Mouse (Mus musculus): ENCODE results near the gene Pip5k1b. TPM values are rescaled to one million over a fixed set of nuclear protein-coding genes. Genes with fewer than 3 reads are reported as not detected.
A peak's percentile ranks its signal among the peaks of the same experiment; 100 is the strongest.

Pip5k1b gene
- total RNA-seq, 2 experiments from 2014 or later, result 68.4 to 72.1 TPM

DNA sequence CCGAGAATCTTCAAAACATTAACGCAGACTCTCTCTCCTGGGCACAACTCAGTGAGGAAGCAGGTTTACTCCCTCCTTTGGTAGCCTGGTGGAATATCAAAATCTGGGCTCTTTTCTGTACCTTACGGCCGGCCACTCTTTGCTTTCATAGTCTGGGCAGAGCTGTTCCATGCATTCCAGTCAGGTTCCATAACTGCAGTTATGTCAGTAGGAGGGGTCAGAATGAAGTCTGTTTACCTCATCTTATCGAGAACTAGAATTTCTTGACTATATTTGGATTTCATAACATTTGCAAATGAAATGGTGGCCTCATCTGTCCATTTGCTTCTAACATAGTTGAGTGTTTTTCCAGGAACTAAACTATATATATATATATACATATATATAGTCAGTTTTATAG is 55.2 kb downstream of the Pip5k1b start:
- TF ChIP-seq CTCF (conservative IDR thresholded peaks at IDR 0.05), result no peak

DNA sequence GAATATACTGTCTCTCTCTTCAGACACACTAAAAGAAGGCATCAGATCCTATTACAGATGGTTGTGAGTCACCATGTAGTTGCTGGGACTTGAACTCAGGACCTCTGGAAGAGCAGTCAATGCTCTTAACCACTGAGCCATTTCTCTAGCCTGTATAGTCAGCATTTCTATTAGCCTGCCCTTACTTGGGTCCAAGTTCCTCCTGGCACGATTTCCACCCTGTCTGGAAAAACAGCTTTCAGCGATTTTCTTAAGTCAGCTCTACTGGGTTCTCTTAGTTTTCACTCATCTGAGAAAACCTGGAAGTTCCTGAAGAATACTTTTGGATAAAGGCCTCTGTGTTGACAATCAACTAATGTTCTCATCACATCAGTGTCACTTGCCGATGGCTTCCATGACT is 56.4 kb downstream of the Pip5k1b start:
- H3K4me3 ChIP-seq, result no peak overlapping the region
- no peak overlapping the region for H3K27ac ChIP-seq
- no peak for DNase-seq (ENCODE audit: low spot score in 2 of 2)
- TF ChIP-seq CTCF (conservative IDR thresholded peaks at IDR 0.05), result no peak

More for the DNA sequence above, 55.2 kb downstream of the Pip5k1b start:
- Histone ChIP-seq H3K27ac (no peak overlapping the region), H3K4me3 (no peak overlapping the region)
- DNase-seq (ENCODE audit: low spot score in 2 of 2), result no peak

DNA sequence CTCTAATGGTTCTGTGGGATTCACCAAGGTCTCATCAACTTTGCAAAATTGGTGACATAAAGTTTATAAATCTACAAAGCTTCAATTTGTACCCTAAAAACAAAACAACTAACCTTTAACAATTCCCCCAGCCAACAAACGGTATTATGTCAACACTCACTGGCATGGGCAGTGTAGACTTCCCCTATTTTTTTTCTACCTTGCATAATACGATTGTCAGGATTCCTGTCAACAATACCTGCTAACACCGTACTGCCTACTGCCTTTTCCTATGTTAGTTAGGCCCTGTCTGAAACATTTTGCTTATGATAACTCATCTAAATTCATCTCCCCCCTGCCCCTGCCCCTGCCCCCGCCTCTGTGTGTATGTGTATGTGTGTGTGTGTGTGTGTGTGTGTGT is 61.8 kb downstream of the Pip5k1b start:
- no peak overlapping the region for H3K4me3 ChIP-seq
- no peak for TF ChIP-seq CTCF (conservative IDR thresholded peaks at IDR 0.05)
- no peak overlapping the region for H3K27ac ChIP-seq
- DNase-seq (ENCODE audit: low spot score in 2 of 2), result no peak

DNA sequence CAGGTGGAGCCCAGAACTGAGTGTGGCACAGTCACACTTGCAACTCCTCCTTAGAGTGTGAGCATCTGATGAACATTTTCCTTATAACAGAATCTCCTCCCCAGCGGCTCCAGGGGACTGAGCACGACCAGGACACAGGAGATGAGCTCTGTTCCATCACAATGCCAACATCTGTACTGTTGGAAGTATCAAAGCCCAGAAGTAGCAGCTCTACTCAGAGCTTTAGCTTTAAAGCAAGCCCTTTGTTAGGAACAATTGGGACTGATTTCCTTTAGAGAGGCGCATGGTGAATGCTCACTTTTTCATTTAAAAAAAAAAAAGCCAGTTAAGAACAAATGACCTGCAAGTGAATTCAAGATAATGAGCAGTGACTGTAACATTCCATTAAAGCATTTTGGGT is 63.8 kb downstream of the Pip5k1b start:
- no peak overlapping the region for H3K27ac ChIP-seq
- no peak for DNase-seq (ENCODE audit: low spot score in 2 of 2)
- TF ChIP-seq CTCF (conservative IDR thresholded peaks at IDR 0.05), result no peak
- no peak overlapping the region for H3K4me3 ChIP-seq

DNA sequence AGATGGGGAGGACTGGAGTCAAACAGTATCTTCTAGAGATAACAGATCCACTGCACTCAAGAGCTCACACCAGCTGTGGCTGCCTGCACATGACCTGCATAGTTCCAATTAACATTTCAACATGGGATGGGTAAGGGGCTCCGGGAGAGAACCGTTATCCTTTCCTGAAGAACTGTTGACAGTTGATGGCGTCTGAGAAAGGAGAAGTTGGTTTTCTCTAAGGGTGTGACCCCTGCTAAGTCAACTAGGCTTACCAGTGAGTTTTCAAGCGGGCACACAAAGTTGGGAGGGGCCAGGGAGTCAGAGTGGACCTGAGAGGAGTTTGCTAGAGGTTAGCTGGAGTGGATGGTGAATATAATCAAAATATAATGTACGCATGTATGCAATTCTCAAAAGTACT is 65.4 kb downstream of the Pip5k1b start:
- Histone ChIP-seq H3K4me3 (no peak overlapping the region), H3K27ac (no peak overlapping the region)
- no peak for DNase-seq (ENCODE audit: low spot score in 2 of 2)
- TF ChIP-seq CTCF (conservative IDR thresholded peaks at IDR 0.05), result no peak

DNA sequence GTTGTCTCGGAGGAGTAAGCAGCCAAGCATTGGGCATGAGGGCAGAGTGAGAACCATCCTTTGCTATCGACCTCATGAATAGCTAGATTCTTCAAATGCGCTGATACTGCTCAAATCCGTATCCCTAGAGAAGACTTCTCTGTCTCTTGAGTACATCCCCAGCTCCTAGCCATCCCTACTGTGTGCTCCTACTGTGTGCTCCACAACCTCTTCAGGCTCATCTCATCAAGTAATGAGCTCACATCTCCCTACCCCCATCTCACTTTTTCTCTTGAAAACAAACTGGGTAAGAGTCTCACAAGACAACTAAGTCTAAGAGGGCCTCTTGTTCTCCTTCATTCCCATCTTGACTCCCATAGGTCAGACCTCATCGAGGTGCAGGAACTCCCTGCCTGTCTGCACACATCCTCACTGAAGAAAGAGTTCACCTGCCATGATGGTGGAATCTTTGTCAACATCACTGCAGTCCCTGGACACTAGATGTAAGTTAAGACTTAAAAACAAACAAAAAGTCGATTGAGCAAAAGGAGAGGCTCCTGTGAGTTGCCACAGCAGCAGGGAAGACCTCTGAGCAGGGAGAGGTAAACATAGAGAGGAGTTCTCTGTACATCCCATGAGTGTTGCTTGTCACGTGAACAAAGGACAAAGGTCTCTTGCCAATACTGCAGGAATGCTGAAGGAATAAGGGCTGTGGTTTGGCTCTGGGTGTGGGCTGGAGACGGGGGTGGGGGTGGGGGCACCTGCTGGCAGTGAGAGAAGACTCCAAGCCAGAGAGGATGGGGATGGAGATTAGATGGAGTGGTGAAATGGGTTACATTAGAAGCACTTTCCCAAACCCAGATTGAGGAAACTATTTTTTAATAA is 69.0 kb downstream of the Pip5k1b start:
- no peak for TF ChIP-seq CTCF (conservative IDR thresholded peaks at IDR 0.05)
- DNase-seq (ENCODE audit: low spot score in 2 of 2), result no peak
- no peak overlapping the region for H3K4me3 ChIP-seq
- H3K27ac ChIP-seq, result no peak overlapping the region

DNA sequence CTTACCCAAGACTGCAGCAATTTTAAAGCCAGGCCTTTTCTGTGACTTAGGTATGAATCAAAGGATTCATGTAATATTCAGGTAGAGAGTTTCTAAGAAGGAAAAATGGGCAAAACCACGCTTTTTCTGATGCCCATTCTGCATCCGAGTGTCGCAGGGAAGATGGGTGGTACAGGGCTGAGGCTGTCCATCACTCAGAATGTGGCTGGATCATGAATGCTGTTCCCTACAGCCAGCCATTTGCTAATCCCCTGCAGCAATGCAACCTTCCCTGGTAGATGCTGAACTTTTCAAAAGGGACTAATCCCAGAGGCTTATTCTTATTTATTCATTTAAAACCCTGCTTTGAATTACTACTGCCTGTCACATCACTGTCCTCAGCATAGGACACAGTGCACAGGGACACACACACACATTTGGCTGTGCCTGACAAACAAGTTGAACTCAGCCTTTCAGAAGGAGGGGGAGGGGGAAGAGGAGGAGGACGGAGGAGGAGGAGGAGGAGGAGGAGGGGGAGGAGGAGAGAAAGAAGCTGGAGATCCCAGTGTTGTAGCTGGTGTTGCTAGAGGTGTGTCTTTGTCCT is 71.0 kb downstream of the Pip5k1b start:
- Histone ChIP-seq H3K27ac (no peak overlapping the region), H3K4me3 (no peak overlapping the region)
- DNase-seq (ENCODE audit: low spot score in 2 of 2), result no peak
- TF ChIP-seq CTCF (conservative IDR thresholded peaks at IDR 0.05), result no peak

DNA sequence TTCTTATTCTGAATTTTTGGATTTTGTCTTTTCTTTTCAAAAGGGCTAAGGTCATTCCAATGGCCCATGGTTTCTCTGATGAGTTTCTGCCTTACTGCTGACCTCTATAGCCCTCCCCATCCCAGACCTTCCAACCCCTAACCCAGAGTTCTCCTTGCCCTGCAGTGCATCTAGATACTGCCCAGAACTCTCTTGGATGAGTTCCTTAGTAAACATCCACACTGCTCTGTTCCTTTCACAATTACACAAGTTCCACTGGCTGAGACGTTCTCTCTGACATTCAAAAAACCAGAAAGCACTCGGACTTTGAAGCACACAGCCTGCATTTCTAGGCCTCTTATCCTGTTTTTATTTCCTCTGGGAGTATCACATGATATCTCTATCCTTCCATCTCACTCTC is 74.8 kb downstream of the Pip5k1b start:
- no peak for TF ChIP-seq CTCF (conservative IDR thresholded peaks at IDR 0.05)
- Histone ChIP-seq H3K27ac (no peak overlapping the region), H3K4me3 (no peak overlapping the region)
- no peak for DNase-seq (ENCODE audit: low spot score in 2 of 2)

DNA sequence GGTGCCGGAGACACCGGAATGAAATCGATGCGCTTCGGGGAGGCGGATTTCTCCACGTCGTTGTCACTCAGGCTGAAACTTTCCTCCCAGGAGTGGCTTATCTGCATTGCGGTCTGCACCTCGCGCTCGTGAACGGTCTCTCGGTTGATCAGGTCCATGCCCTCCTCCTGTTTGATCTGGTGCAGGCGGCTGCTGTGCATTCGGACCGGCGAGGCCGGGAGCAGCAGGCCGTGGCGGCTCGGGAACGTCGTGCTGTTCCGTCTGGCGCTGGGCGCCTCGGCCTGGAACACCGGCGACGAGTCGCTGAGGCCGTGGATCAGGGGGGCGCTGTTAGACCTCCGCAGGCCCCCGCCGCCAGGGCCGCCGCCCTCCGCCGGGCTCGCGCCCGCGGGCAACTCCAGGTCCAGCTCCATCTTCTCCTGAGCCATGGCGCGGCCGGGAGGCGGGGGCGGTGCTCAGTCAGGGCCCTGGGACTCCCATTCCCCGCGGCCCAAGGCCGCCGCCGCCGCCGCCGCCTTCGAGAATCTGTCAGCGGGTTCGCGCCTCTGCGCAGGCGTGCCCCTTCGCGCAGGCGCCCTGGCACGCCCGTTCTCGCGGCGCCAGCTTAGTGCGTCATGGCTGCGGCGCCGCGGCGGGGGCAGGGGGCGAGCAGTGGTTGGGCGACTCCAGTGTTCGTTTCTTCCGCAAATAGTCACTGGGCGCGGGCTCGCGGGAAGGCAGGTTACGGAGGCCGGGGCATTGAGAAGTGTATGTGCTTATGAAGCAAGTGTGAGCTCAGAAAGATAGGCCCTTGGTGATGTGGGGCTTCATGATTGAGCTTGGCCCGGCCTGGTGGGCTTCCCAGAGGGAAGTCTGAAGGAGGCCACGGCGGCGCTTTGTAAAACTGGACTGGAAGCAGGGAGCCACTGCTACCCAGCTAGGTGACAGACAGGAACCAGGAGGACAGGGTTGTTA is 78.5 kb downstream of the Pip5k1b start, which contains the start of gene Fam122a:
Gene Fam122a (minus strand): TSS at position 428 of the 954 bp plus-strand sequence.
- peak within 1 kb of the TSS; percentile 97 for H3K27ac ChIP-seq
- peak within 1 kb of the TSS; percentile 82 for H3K4me3 ChIP-seq
- TF ChIP-seq CTCF (conservative IDR thresholded peaks at IDR 0.05), result peak; percentile 49
- DNase-seq (ENCODE audit: low spot score in 2 of 2), result peak; percentile 83 to 93

DNA sequence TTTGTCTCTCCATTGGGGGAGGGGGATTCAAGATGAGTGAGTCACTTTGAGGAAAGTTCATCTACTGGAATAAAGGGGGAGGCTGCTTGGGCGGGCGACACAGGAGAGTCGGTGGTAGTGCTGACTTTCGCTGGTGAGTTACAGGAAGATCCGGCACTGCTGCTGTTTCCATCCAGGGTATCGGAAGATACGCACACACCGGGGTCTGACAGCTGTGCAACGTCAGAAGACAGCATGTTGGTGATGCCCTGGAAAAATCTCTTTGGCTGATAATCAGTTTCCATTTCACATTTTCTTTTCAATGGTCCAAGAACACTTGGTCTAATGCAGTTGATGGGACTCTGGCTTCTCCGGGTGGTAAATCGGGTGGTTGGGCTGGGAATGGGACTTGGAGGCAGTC is 79.2 kb downstream of the Pip5k1b start:
- no peak for TF ChIP-seq CTCF (conservative IDR thresholded peaks at IDR 0.05)
- Histone ChIP-seq H3K27ac (peak overlapping the region; percentile 97), H3K4me3 (peak overlapping the region; percentile 82)
- no peak for DNase-seq (ENCODE audit: low spot score in 2 of 2)

DNA sequence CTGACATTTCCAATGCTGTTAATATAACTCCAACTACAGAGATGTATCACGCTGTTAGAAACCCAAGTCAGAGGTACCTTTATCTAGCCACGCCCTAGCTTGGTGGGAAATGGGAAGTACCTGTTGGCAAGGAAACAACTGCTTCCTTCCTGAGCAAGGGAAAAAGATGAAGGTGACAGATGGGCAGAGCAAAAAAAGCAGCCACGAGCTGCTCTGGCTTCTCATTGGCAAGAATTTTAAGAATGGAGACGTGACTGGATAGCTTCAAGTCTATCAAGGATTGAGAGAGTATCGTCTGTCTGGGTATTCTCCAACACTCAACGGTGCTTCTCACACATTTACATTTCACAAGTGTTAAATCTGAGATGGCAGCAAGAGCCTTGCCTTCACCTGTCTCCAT is 80.4 kb downstream of the Pip5k1b start:
- TF ChIP-seq CTCF (conservative IDR thresholded peaks at IDR 0.05), result no peak
- Histone ChIP-seq H3K4me3 (peak overlapping the region; percentile 82; the same call in 1 of the 2 replicates), H3K27ac (peak overlapping the region; percentile 97)
- no peak for DNase-seq (ENCODE audit: low spot score in 2 of 2)

DNA sequence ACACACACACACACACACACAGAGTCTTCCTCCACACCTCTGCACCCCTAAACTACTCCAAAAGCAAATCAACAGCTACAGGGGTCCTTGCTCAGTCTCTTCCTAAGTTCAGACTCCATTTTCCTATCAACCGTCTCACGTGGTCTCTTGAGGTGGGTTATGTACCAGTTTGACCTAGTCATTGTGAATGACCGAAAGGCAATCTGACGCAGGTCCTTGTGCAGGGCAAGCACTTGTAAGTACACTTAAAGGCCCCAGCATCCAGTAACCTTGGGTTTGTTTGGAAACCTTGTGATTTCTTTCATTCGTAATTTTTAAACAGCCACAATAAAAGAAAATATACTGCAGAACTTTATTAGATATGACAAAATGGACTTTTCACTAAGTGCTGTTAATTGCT is 83.2 kb downstream of the Pip5k1b start:
- TF ChIP-seq CTCF (conservative IDR thresholded peaks at IDR 0.05), result no peak
- no peak for DNase-seq (ENCODE audit: low spot score in 2 of 2)
- Histone ChIP-seq H3K4me3 (no peak overlapping the region), H3K27ac (no peak overlapping the region)

DNA sequence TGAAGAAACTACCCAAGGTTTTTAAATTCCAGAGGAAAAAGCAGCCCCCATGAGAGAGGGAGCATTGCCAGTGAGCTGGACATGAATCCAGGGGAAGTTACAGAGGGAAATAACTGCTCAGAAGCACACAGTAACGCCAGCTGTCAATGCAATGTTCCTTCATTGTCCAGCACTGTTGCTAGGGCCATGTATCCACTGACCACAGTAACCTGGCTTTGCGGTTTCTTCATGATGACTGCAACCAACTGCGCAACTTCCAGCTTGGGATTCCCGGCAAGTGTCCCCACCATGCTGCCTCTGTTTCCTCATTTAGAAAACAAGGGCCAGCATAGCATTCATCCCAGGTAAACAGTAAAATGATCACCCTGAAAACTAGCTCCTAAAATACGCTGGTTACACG is 84.1 kb downstream of the Pip5k1b start:
- DNase-seq (ENCODE audit: low spot score in 2 of 2), result no peak
- no peak for TF ChIP-seq CTCF (conservative IDR thresholded peaks at IDR 0.05)
- Histone ChIP-seq H3K4me3 (no peak overlapping the region), H3K27ac (no peak overlapping the region)

Measured in layer of hippocampus, adult 2 months (tissue).